Mouse (Mus musculus): ENCODE results near the gene Cntn1. TPM values are rescaled to one million over a fixed set of nuclear protein-coding genes. Genes with fewer than 3 reads are reported as not detected.

The Cntn1 gene
- polyA plus RNA-seq, 1 experiment from 2014 or later = 76.7 TPM

- Histone ChIP-seq H3K4me1 (replicated peaks) (no peaks in the 10 kb centered on the region), H3K9ac (no peak overlapping the region), H3K27ac (replicated peaks) (no peak overlapping the region), H3K4me2 (no peak overlapping the region), H3K9me3 (no peaks in the 10 kb centered on the region), H3K4me3 (no peak overlapping the region), H3K27me3 (no peaks in the 10 kb centered on the region), H3K36me3 (no peaks in the 10 kb centered on the region)
- 98% methylated on average over 1 of the region's 1 CpGs for WGBS
- ATAC-seq (ENCODE audit: low FRiP score, low read depth) = no peak
These were observed 158.8 kb downstream of the Cntn1 start for GRCm38 (mm10) chr15:92209778-92210177.

GRCm38 (mm10) chr15:92210486-92211235, 159.7 kb downstream of the Cntn1 start:
- Histone ChIP-seq H3K9me3 (no peaks in the 10 kb centered on the region), H3K4me3 (no peak overlapping the region), H3K9ac (no peak overlapping the region), H3K4me1 (replicated peaks) (no peaks in the 10 kb centered on the region), H3K27ac (replicated peaks) (no peak overlapping the region), H3K36me3 (no peaks in the 10 kb centered on the region), H3K27me3 (no peaks in the 10 kb centered on the region), H3K4me2 (no peak overlapping the region)
- WGBS = 84% methylated on average over 7 of the region's 7 CpGs
- no peak for ATAC-seq (ENCODE audit: low FRiP score, low read depth)

- Histone ChIP-seq H3K9me3 (no peaks in the 10 kb centered on the region), H3K4me3 (no peak overlapping the region), H3K27ac (replicated peaks) (no peak overlapping the region), H3K36me3 (no peaks in the 10 kb centered on the region), H3K4me2 (no peak overlapping the region), H3K9ac (no peak overlapping the region), H3K4me1 (replicated peaks) (no peaks in the 10 kb centered on the region), H3K27me3 (no peaks in the 10 kb centered on the region)
- 46% methylated on average over 3 of the region's 3 CpGs for WGBS
- ATAC-seq (ENCODE audit: low FRiP score, low read depth) = no peak
These were observed 164.9 kb downstream of the Cntn1 start for GRCm38 (mm10) chr15:92215841-92216240.

DNA sequence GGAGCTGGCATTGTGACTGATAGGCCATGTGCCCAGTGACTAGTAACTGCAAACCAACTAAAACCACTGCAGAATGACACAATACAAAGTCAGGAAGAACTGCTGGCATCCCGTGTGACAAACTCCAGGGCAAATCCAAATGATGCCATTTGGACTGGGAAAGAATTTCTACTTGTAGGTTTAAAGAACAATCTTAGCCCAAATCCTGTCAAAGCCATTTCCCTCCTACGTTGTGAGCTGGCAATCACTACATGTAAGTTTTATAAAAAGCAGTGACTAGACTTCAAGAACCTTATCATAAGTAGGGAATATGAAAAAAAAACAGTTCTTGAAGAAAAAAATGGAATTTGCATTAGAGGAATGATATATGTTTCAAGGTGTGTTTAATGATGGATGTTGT, 170.5 kb downstream of the Cntn1 start:
- WGBS = 72% methylated on average over 2 of the region's 2 CpGs
- H3K9me3 ChIP-seq = no peaks in the 10 kb centered on the region

GRCm38 (mm10) chr15:92231386-92231785, 180.4 kb downstream of the Cntn1 start:
- 0 out of 2 replicates have a peak, but pooled peaks cover 9% of the 10 kb centered on the region for H3K36me3 ChIP-seq
- no peak overlapping the region for H3K9ac ChIP-seq
- H3K9me3 ChIP-seq = no peaks in the 10 kb centered on the region
- no peaks in the 10 kb centered on the region for H3K4me1 ChIP-seq (replicated peaks)
- H3K4me3 ChIP-seq = no peak overlapping the region
- ATAC-seq (ENCODE audit: low FRiP score, low read depth) = no peak
- H3K27me3 ChIP-seq = no peaks in the 10 kb centered on the region
- WGBS = 21% methylated on average over 7 of the region's 7 CpGs
- H3K4me2 ChIP-seq = no peak overlapping the region
- no peak overlapping the region for H3K27ac ChIP-seq (replicated peaks)

More for the DNA sequence above, 170.5 kb downstream of the Cntn1 start:
- no peak for ATAC-seq (ENCODE audit: low FRiP score, low read depth)
- Histone ChIP-seq H3K9ac (no peak overlapping the region), H3K4me2 (no peak overlapping the region), H3K27me3 (no peaks in the 10 kb centered on the region), H3K27ac (replicated peaks) (no peak overlapping the region), H3K4me3 (no peak overlapping the region), H3K4me1 (replicated peaks) (no peaks in the 10 kb centered on the region), H3K36me3 (peaks cover 8% of the 10 kb centered on the region; the same call in 1 of the 2 replicates)

DNA sequence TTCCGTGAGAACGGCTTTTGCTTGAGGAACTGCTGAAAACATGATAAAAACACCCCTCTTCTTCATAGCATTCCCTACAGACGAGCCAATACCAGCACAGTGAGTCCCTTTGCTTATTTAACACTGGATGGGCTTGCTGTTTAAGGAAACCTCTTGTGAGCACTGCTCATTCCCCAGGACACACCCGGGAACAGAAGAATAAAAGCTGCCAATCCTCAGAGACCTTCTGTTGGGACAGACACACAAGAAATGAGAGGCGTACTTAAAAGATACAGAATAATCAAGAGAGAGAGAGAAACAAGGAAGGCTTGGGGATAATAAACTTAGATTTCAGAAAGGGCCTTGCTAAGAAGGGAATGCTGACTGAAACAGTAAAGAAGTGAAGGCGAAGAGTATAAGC, 184.9 kb downstream of the Cntn1 start:
- H3K36me3 ChIP-seq = 0 out of 2 replicates have a peak, but pooled peaks cover 9% of the 10 kb centered on the region
- ATAC-seq (ENCODE audit: low FRiP score, low read depth) = no peak
- no peak overlapping the region for H3K4me3 ChIP-seq
- H3K9ac ChIP-seq = no peak overlapping the region
- no peaks in the 10 kb centered on the region for H3K4me1 ChIP-seq (replicated peaks)
- WGBS = 78% methylated on average over 6 of the region's 6 CpGs
- H3K27ac ChIP-seq (replicated peaks) = no peak overlapping the region
- no peaks in the 10 kb centered on the region for H3K27me3 ChIP-seq
- H3K9me3 ChIP-seq = no peaks in the 10 kb centered on the region
- H3K4me2 ChIP-seq = no peak overlapping the region

DNA sequence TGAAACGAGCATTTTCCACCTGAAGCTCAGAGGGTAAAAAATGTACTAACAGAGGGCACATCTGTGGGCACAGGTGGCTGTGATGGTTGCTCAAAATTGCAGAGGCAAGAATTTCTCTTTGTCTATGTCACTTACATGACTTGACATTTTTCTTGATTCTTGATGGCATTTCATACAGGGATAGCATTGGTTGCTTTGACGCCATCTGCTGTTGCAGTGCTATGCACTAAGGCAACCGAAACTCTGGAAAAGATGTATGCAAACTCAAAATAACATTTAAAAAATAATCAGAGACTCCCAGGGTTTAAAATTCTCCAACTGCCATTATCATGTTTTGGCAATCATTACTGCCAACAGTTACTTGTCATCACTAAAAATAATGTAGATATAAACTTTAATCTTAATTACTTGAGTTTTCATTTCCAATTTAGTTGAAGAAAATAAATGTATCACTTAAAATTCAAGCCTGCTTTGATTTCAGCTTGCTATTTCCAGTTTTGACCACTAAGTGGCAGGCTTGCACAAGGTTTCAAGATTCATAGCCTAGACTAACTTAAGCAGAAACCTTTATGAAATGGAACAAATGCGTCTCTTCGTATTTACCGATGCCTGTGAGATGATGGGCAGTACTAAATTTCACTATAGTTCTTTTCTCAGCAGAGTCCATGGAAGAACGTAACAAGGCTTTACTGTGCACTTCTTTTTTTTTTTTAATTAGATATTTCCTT, 214.2 kb downstream of the Cntn1 start:
- Histone ChIP-seq H3K4me1 (replicated peaks) (no peaks in the 10 kb centered on the region), H3K36me3 (no peaks in the 10 kb centered on the region), H3K27me3 (no peaks in the 10 kb centered on the region), H3K4me2 (peak overlapping the region; percentile 19; the same call in 1 of the 2 replicates), H3K9me3 (no peaks in the 10 kb centered on the region), H3K4me3 (no peak overlapping the region), H3K27ac (replicated peaks) (no peak overlapping the region), H3K9ac (no peak overlapping the region)
- no peak for ATAC-seq (ENCODE audit: low FRiP score, low read depth)
- WGBS = 23% methylated on average over 7 of the region's 7 CpGs

DNA sequence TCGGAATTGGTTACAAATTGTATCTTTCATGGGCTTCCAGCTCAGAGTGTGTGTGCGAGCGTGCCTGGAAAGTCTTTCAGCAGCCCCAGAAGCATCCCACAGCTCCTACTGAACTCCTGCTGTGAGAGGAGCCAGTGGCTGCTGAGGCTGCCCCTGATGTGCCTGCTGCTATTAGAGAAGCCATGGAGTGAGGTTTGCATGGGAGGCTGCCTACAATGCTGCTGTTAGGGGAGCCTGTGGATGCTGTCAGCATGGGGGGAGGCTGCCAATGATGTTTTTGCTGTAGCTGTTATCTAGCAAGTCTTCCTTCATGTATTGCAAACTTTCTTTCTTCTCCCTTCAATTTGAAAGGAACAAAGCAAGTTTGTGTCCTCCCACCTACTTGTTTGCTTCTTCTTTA, 217.4 kb downstream of the Cntn1 start:
- H3K9me3 ChIP-seq = no peaks in the 10 kb centered on the region
- no peaks in the 10 kb centered on the region for H3K36me3 ChIP-seq
- H3K27me3 ChIP-seq = no peaks in the 10 kb centered on the region
- no peak overlapping the region for H3K4me2 ChIP-seq
- no peak for ATAC-seq (ENCODE audit: low FRiP score, low read depth)
- no peak overlapping the region for H3K4me3 ChIP-seq
- H3K27ac ChIP-seq (replicated peaks) = no peak overlapping the region
- H3K4me1 ChIP-seq (replicated peaks) = no peaks in the 10 kb centered on the region
- no peak overlapping the region for H3K9ac ChIP-seq
- 37% methylated on average over 3 of the region's 3 CpGs for WGBS

GRCm38 (mm10) chr15:92268741-92269322, 217.9 kb downstream of the Cntn1 start:
- Histone ChIP-seq H3K36me3 (no peaks in the 10 kb centered on the region), H3K9ac (no peak overlapping the region), H3K4me2 (no peak overlapping the region), H3K4me3 (no peak overlapping the region), H3K27me3 (no peaks in the 10 kb centered on the region), H3K4me1 (replicated peaks) (no peaks in the 10 kb centered on the region), H3K27ac (replicated peaks) (no peak overlapping the region), H3K9me3 (no peaks in the 10 kb centered on the region)
- ATAC-seq (ENCODE audit: low FRiP score, low read depth) = no peak
- 86% methylated on average over 18 of the region's 18 CpGs for WGBS

GRCm38 (mm10) chr15:92271801-92272365, 220.9 kb downstream of the Cntn1 start:
- H3K27ac ChIP-seq (replicated peaks) = no peak overlapping the region
- no peaks in the 10 kb centered on the region for H3K36me3 ChIP-seq
- no peak overlapping the region for H3K4me2 ChIP-seq
- no peak for ATAC-seq (ENCODE audit: low FRiP score, low read depth)
- no peaks in the 10 kb centered on the region for H3K27me3 ChIP-seq
- no peaks in the 10 kb centered on the region for H3K4me1 ChIP-seq (replicated peaks)
- 82% methylated on average over 6 of the region's 6 CpGs for WGBS
- no peaks in the 10 kb centered on the region for H3K9me3 ChIP-seq
- no peak overlapping the region for H3K4me3 ChIP-seq
- no peak overlapping the region for H3K9ac ChIP-seq

DNA sequence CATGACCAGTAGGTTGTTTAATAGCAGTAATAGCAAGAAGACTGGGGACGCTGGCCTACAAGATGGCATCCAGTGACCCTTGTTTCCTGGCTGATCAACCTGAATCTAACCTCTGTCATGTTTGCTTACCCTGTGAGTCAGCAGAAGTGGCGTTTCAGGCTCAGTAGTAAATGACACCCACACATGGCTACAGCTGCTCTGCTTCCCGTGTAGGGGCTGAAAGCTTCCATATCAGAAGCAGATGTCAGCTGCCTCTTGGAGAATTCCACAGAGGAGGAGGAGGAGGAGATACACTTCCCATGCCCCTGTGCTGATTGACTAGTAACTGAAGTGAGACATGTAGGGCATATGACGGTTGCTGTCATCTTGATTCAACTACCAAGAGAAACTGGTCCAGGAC, 225.9 kb downstream of the Cntn1 start:
- ATAC-seq (ENCODE audit: low FRiP score, low read depth) = no peak
- H3K4me2 ChIP-seq = no peak overlapping the region
- no peaks in the 10 kb centered on the region for H3K27me3 ChIP-seq
- 57% methylated on average over 4 of the region's 4 CpGs for WGBS
- no peaks in the 10 kb centered on the region for H3K36me3 ChIP-seq
- H3K4me1 ChIP-seq (replicated peaks) = no peaks in the 10 kb centered on the region
- H3K9me3 ChIP-seq = no peaks in the 10 kb centered on the region
- no peak overlapping the region for H3K9ac ChIP-seq
- H3K27ac ChIP-seq (replicated peaks) = no peak overlapping the region
- no peak overlapping the region for H3K4me3 ChIP-seq

- 84% methylated on average over 4 of the region's 4 CpGs for WGBS
- no peak overlapping the region for H3K9ac ChIP-seq
- H3K27ac ChIP-seq (replicated peaks) = no peak overlapping the region
- ATAC-seq (ENCODE audit: low FRiP score, low read depth) = no peak
- no peaks in the 10 kb centered on the region for H3K36me3 ChIP-seq
- H3K4me3 ChIP-seq = no peak overlapping the region
- H3K27me3 ChIP-seq = no peaks in the 10 kb centered on the region
- no peaks in the 10 kb centered on the region for H3K9me3 ChIP-seq
- H3K4me2 ChIP-seq = no peak overlapping the region
- no peaks in the 10 kb centered on the region for H3K4me1 ChIP-seq (replicated peaks)
These were observed 227.0 kb downstream of the Cntn1 start for GRCm38 (mm10) chr15:92277984-92278383.

Data from hindbrain, embryonic 15.5 days (tissue).